Mouse (Mus musculus) CH12.LX (cell line): Measurements from ENCODE around the gene Gm28845. TPM values are rescaled to one million over a fixed set of nuclear protein-coding genes. Genes with fewer than 3 reads are reported as not detected.

Experiments used
- DNase-seq: peaks from one replicate; pipeline ENCODE4 v3.0.0-alpha.2; 2013; ENCODE audit errors: extremely low read depth
- H3K27ac ChIP-seq: 2 replicates; pipeline ENCODE4 v1.5.1; 2012; ENCODE audit warnings: low read depth, mild to moderate bottlenecking, control low read depth, moderate library complexity; ENCODE audit not compliant: insufficient read depth
- H3K27me3 ChIP-seq: replicated peaks from 2 replicates; pipeline ENCODE3; 2012; ENCODE audit warnings: inconsistent platforms
- H3K36me3 ChIP-seq, 2 experiments: replicated peaks in 1 of 2; 2 replicates each; pipeline versions ENCODE3 to v1.6.1; 2012; ENCODE audit warnings: inconsistent platforms in 1 of 2, low read length in 1 of 2, mild to moderate bottlenecking in 1 of 2, mixed read lengths in 1 of 2, moderate library complexity in 1 of 2; ENCODE audit not compliant: control insufficient read depth in 1 of 2, insufficient read depth in 1 of 2
- H3K4me1 ChIP-seq, 2 experiments: 2 replicates each; pipeline ENCODE4 v1.6.1; 2012; ENCODE audit warnings: inconsistent platforms in 1 of 2, moderate library complexity in 1 of 2; ENCODE audit not compliant: insufficient read depth in 2 of 2, control insufficient read depth in 1 of 2
- H3K4me2 ChIP-seq: 2 replicates; pipeline ENCODE4 v1.6.1; 2012; ENCODE audit warnings: low read depth, mild to moderate bottlenecking, control low read depth; ENCODE audit not compliant: poor library complexity, insufficient read depth, severe bottlenecking
- H3K4me3 ChIP-seq, 3 experiments: fragments of 150-350 bp in 1 of 3; sonication (generic) in 1 of 3; replicated peaks in 1 of 3; 2 replicates each; pipeline versions ENCODE3 to v1.5.1; 2011 to 2012; ENCODE audit warnings: low read depth in 2 of 3, low read length in 2 of 3, mild to moderate bottlenecking in 2 of 3, moderate library complexity in 2 of 3, control low read depth in 1 of 3, improper control_type of control experiment in 1 of 3, inconsistent platforms in 1 of 3, mixed read lengths in 1 of 3; ENCODE audit not compliant: poor library complexity in 1 of 3
- H3K79me2 ChIP-seq: replicated peaks from 2 replicates; pipeline ENCODE4 v1.6.1; 2012; ENCODE audit warnings: mild to moderate bottlenecking, moderate library complexity; ENCODE audit not compliant: control insufficient read depth, poor library complexity, insufficient read depth, severe bottlenecking; ENCODE audit errors: extremely low read depth
- H3K9ac ChIP-seq: 2 replicates; pipeline ENCODE4 v1.6.1; 2012; ENCODE audit warnings: low read depth, mild to moderate bottlenecking, control low read depth, moderate library complexity; ENCODE audit not compliant: insufficient read depth
- H3K9me3 ChIP-seq: replicated peaks from 2 replicates; pipeline ENCODE3; 2012; ENCODE audit warnings: low read length, inconsistent platforms, mixed read lengths
- BHLHE40 ChIP-seq: IDR thresholded peaks from 2 replicates; pipeline ENCODE4 v1.6.1; 2011; ENCODE audit warnings: mild to moderate bottlenecking, low read depth, low read length, improper control_type of control experiment
- CHD2 ChIP-seq: IDR thresholded peaks from 2 replicates; pipeline ENCODE4 v1.6.1; 2011; ENCODE audit warnings: low read length, improper control_type of control experiment
- CTCF ChIP-seq, 2 experiments: IDR thresholded peaks in 1 of 2; conservative IDR thresholded peaks in 1 of 2; 2 replicates each; pipeline ENCODE4 v1.5.1; 2011 to 2012; ENCODE audit warnings: low read depth in 2 of 2, low read length in 2 of 2, improper control_type of control experiment in 1 of 2, inconsistent platforms in 1 of 2, mild to moderate bottlenecking in 1 of 2, moderate library complexity in 1 of 2
- E2F4 ChIP-seq: IDR thresholded peaks from 2 replicates; pipeline ENCODE4 v1.6.1; 2011; ENCODE audit warnings: low read depth, low read length, improper control_type of control experiment; ENCODE audit not compliant: insufficient replicate concordance
- ELF1 ChIP-seq: IDR thresholded peaks from 2 replicates; pipeline ENCODE4 v1.6.1; 2014; ENCODE audit warnings: low read depth, mild to moderate bottlenecking, inconsistent platforms, low read length, improper control_type of control experiment
- GABPA ChIP-seq: IDR thresholded peaks from 2 replicates; pipeline ENCODE4 v1.6.1; 2012; ENCODE audit warnings: low read depth, low read length, improper control_type of control experiment, inconsistent platforms; ENCODE audit not compliant: insufficient replicate concordance
- HCFC1 ChIP-seq: IDR thresholded peaks from 2 replicates; pipeline ENCODE4 v1.6.1; 2012; ENCODE audit warnings: low read depth, mild to moderate bottlenecking, inconsistent platforms, low read length, improper control_type of control experiment
- IRF4 ChIP-seq: IDR thresholded peaks from 2 replicates; pipeline ENCODE4 v1.6.1; 2014; ENCODE audit warnings: low read depth, mild to moderate bottlenecking, inconsistent platforms, low read length, improper control_type of control experiment
- JUND ChIP-seq: conservative IDR thresholded peaks from 2 replicates; pipeline ENCODE4 v1.6.1; 2011; ENCODE audit warnings: low read depth, low read length, improper control_type of control experiment
- MAFK ChIP-seq: IDR thresholded peaks from 2 replicates; pipeline ENCODE4 v1.6.1; 2011; ENCODE audit warnings: low read length, improper control_type of control experiment; ENCODE audit not compliant: insufficient replicate concordance
- MAX ChIP-seq: IDR thresholded peaks from 2 replicates; pipeline ENCODE4 v1.6.1; 2011; ENCODE audit warnings: low read length, improper control_type of control experiment
- MAZ ChIP-seq: IDR thresholded peaks from 2 replicates; pipeline ENCODE4 v1.6.1; 2012; ENCODE audit warnings: low read depth, mild to moderate bottlenecking, inconsistent platforms, low read length, improper control_type of control experiment, moderate library complexity
- MEF2A ChIP-seq: IDR thresholded peaks from 2 replicates; pipeline ENCODE4 v1.6.1; 2014; ENCODE audit warnings: low read depth, mild to moderate bottlenecking, inconsistent platforms, low read length, improper control_type of control experiment, borderline replicate concordance
- MYC ChIP-seq: IDR thresholded peaks from 2 replicates; pipeline ENCODE4 v1.6.1; 2011; ENCODE audit warnings: low read depth, mild to moderate bottlenecking, improper control_type of control experiment, low read length
- NELFE ChIP-seq: IDR thresholded peaks from 2 replicates; pipeline ENCODE4 v1.6.1; 2011; ENCODE audit warnings: low read depth, low read length, improper control_type of control experiment
- NRF1 ChIP-seq: IDR thresholded peaks from 2 replicates; pipeline ENCODE4 v1.6.1; 2014; ENCODE audit warnings: low read depth, mild to moderate bottlenecking, inconsistent platforms, low read length, improper control_type of control experiment, moderate library complexity
- PAX5 ChIP-seq: IDR thresholded peaks from 2 replicates; pipeline ENCODE4 v1.6.1; 2012; ENCODE audit warnings: low read length, inconsistent platforms, mixed read lengths
- POLR2AphosphoS2 ChIP-seq: IDR thresholded peaks from 2 replicates; pipeline ENCODE4 v1.6.1; 2011; ENCODE audit warnings: low read depth, low read length, improper control_type of control experiment
- RAD21 ChIP-seq: IDR thresholded peaks from 2 replicates; pipeline ENCODE4 v1.6.1; 2011; ENCODE audit warnings: low read depth, mild to moderate bottlenecking, low read length, improper control_type of control experiment, moderate library complexity
- SMC3 ChIP-seq: IDR thresholded peaks from 2 replicates; pipeline ENCODE4 v1.6.1; 2011; ENCODE audit warnings: low read depth, low read length, improper control_type of control experiment
- UBTF ChIP-seq: IDR thresholded peaks from 2 replicates; pipeline ENCODE4 v1.6.1; 2012; ENCODE audit warnings: low read depth, mild to moderate bottlenecking, inconsistent platforms, low read length, improper control_type of control experiment, moderate library complexity
- USF1 ChIP-seq: IDR thresholded peaks from 2 replicates; pipeline ENCODE4 v1.6.1; 2014; ENCODE audit warnings: low read depth, mild to moderate bottlenecking, inconsistent platforms, low read length, improper control_type of control experiment
- ZKSCAN1 ChIP-seq: IDR thresholded peaks from 2 replicates; pipeline ENCODE4 v1.6.1; 2012; ENCODE audit warnings: low read depth, inconsistent platforms, low read length, improper control_type of control experiment, borderline replicate concordance
- ZNF384 ChIP-seq: IDR thresholded peaks from 2 replicates; pipeline ENCODE4 v1.6.1; 2012; ENCODE audit warnings: low read depth, low read length, improper control_type of control experiment, inconsistent platforms
- dilution Hi-C: fragments of 300-500 bp; cut with MboI; formaldehyde crosslinking; loops from 2 replicates; pipeline ENCODE4 v1.14.3; 2020; ENCODE audit warnings: low sequenced_read_pairs; ENCODE audit not compliant: extremely low pct_unique_long_range_greater_than_20kb, extremely low pct_ligation_motif_present
- in situ Hi-C: fragments of 300-500 bp; cut with MboI; formaldehyde crosslinking; loops from 3 replicates; pipeline ENCODE4 v1.14.3; 2019; ENCODE audit warnings: low sequenced_read_pairs, low pct_ligation_motif_present, low pct_unique_long_range_greater_than_20kb, mixed read lengths
- polyA plus RNA-seq: library from polyadenylated mRNA; unstranded; fragments of >175 nt; gene quantifications from 2 replicates; pipeline ENCODE4 v1.2.1, GENCODE M21; 2012; ENCODE audit warnings: low read depth; ENCODE audit not compliant: insufficient read length
- total RNA-seq, 2 experiments: library from RNA; depleted of rRNA; stranded (reverse); fragments of 300-350 nt in 1 of 2; fragments of >200 nt in 1 of 2; gene quantifications; 2 replicates each; pipeline ENCODE4 v1.2.3; 2012 to 2014

The Gm28845 gene
- total and polyA plus RNA-seq, 3 experiments, result not detected

DNA sequence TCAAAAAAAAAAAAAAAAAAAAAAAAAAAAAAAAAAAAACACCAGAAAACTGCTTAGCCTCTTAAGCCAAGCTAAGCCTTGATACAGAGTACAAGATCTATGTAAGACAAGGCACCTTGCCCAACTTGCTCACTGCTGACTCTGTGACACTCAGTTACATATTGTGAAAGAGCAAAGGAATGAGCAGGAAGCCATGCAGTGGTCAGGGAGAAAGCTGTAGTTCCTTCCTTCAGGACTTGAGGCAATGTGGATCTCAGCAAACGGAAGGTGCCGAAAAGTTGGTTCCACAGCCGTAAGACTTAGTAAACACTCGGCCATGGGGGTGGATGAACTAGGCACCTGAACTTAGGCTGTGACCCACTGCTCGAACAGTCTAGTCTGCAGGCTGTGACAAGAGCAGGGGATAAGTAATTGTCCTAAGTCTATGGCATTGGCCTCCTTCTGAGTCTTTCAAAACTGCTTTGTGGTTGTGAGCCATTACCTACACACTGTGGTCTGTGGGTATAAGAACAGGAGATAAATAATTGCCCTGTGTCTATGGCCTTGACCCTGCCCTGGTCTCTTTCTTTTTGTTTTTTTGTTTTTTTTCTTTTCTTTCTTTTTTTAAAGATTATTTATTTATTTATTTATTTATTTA, 5.7 kb downstream of the Gm28845 start:
- no peaks in the 10 kb centered on the region for H3K9me3 ChIP-seq
- dilution Hi-C loops (no loop called here), in situ Hi-C loops (loop anchor here (10.0 kb wide), 1 partner anchor 61 kb away; no protein-coding TSS in a partner anchor)
- TF ChIP-seq ELF1, result no peak
- no peak for TF ChIP-seq MAX
- TF ChIP-seq UBTF, result no peak
- no peak for TF ChIP-seq CHD2
- TF ChIP-seq ZKSCAN1, result no peak
- TF ChIP-seq JUND, result no peak
- no peak for TF ChIP-seq POLR2AphosphoS2
- no peak; the same call in 1 of the 2 replicates for TF ChIP-seq ZNF384
- no peak for TF ChIP-seq IRF4
- TF ChIP-seq MYC, result no peak
- TF ChIP-seq MAZ, result no peak
- no peak for TF ChIP-seq HCFC1
- no peak for TF ChIP-seq USF1
- H3K4me2 ChIP-seq, result no peak overlapping the region
- no peaks in the 10 kb centered on the region for H3K27me3 ChIP-seq
- peaks cover 0 to 16% of the 10 kb centered on the region in 2 experiments; a peak in 2 of 4 replicates for H3K4me1 ChIP-seq
- no peaks in the 10 kb centered on the region for H3K36me3 ChIP-seq
- no peak overlapping the region for H3K27ac ChIP-seq
- no peak for DNase-seq
- H3K4me3 ChIP-seq, result no peak overlapping the region
- H3K79me2 ChIP-seq, result no peaks in the 10 kb centered on the region
- no peak overlapping the region for H3K9ac ChIP-seq

DNA sequence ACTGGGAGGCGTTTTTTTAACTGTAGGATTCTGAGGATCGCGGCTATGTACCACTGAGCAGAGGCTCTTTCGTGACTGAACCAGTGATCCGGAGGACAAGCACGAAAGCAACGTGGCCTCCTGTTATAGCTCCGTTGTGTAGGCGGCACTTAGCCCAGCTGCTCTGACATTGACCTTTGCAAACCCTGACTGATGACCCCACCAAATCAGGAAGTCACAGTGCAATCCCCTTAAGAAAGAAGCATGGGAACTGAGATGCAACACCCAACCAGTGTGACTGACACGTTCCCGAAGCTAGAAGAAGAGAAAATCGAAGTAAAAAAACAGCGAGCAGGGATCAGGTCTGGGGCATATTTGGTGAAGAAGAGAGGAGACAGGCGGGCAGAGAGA, 6.6 kb downstream of the Gm28845 start:
- H3K4me3 ChIP-seq, result no peak overlapping the region

More for the DNA sequence above, 6.6 kb downstream of the Gm28845 start:
- H3K79me2 ChIP-seq, result no peaks in the 10 kb centered on the region
- no peak overlapping the region for H3K4me2 ChIP-seq
- H3K9me3 ChIP-seq, result no peaks in the 10 kb centered on the region
- no peak overlapping the region for H3K27ac ChIP-seq
- DNase-seq, result no peak
- peaks cover 0 to 21% of the 10 kb centered on the region in 2 experiments; a peak in 2 of 4 replicates for H3K4me1 ChIP-seq
- in situ Hi-C loops (loop anchor here (10.0 kb wide), 1 partner anchor 62 kb away; no protein-coding TSS in a partner anchor), dilution Hi-C loops (no loop called here)
- TF ChIP-seq BHLHE40 (no peak), POLR2AphosphoS2 (no peak), ELF1 (no peak), CTCF (conservative IDR thresholded peaks at IDR 0.05 in 1 of 2, IDR thresholded peaks at IDR 0.05 in 1 of 2; ENCODE audit: low read depth in 2 of 2, low read length in 2 of 2) (no peak), NRF1 (no peak), ZKSCAN1 (no peak), MEF2A (no peak), NELFE (no peak), MAX (no peak), GABPA (no peak), MAFK (no peak), PAX5 (no peak), RAD21 (no peak), SMC3 (no peak), CHD2 (no peak), E2F4 (no peak)
- H3K36me3 ChIP-seq, result no peaks in the 10 kb centered on the region
- no peaks in the 10 kb centered on the region for H3K27me3 ChIP-seq
- no peak overlapping the region for H3K9ac ChIP-seq
